Mouse (Mus musculus) midbrain, embryonic 15.5 days (tissue): Measurements from ENCODE around the gene Dynlt3. TPM values are rescaled to one million over a fixed set of nuclear protein-coding genes. Genes with fewer than 3 reads are reported as not detected.
"Not testable (repeated sequence)": the region's sequence is repeated elsewhere in the genome, so short reads cannot be mapped to it uniquely, and the experiment has no call there.

Experiments used
- ATAC-seq: fragments of 200-750 bp; cut with Nextera tagmentation; replicated peaks from 2 replicates; pipeline ENCODE4 v1.8.0; 2017; ENCODE audit warnings: moderate TSS enrichment
- H3K27ac ChIP-seq: fragments of 300-500 bp; sonication (generic); 2 replicates; pipeline ENCODE4 v1.5.1; 2015; ENCODE audit warnings: mild to moderate bottlenecking, inconsistent platforms
- H3K27me3 ChIP-seq: fragments of 300-500 bp; sonication (generic); replicated peaks from 2 replicates; pipeline ENCODE4 v1.6.1; 2015; ENCODE audit warnings: inconsistent platforms
- H3K36me3 ChIP-seq: fragments of 300-500 bp; sonication (generic); replicated peaks from 2 replicates; pipeline ENCODE4 v1.6.1; 2015; ENCODE audit warnings: inconsistent platforms
- H3K4me1 ChIP-seq: fragments of 300-500 bp; sonication (generic); 2 replicates; pipeline ENCODE4 v1.6.1; 2015; ENCODE audit warnings: inconsistent platforms
- H3K4me2 ChIP-seq: fragments of 300-500 bp; sonication (generic); 2 replicates; pipeline ENCODE4 v1.6.1; 2015; ENCODE audit warnings: inconsistent platforms, mild to moderate bottlenecking, moderate library complexity
- H3K4me3 ChIP-seq: fragments of 300-500 bp; sonication (generic); 2 replicates; pipeline ENCODE4 v1.5.1; 2015; ENCODE audit warnings: mild to moderate bottlenecking, inconsistent platforms
- H3K9ac ChIP-seq: fragments of 300-500 bp; sonication (generic); 2 replicates; pipeline ENCODE4 v1.6.1; 2015; ENCODE audit warnings: mild to moderate bottlenecking, inconsistent platforms
- H3K9me3 ChIP-seq: fragments of 300-500 bp; sonication (generic); 2 replicates; pipeline ENCODE4 v1.6.1; 2016; ENCODE audit warnings: inconsistent platforms
- WGBS: fragments of 180-500 bp; shearing (Covaris S2); methylation state at CpG from one replicate; pipeline ENCODE4 v1.1.7; 2015; ENCODE audit warnings: mixed read lengths; 5-methylcytosine and 5-hydroxymethylcytosine counted together
- polyA plus RNA-seq: library from polyadenylated mRNA; unstranded; fragments of >200 nt; fragmentation: Nextera tagmentation; extraction: Ambion mirVana; gene quantifications from 2 replicates; pipeline ENCODE4 v1.2.1, GENCODE M21; 2015

The Dynlt3 gene
- 32.0 and 33.6 TPM in 2 replicates for polyA plus RNA-seq

- H3K4me1 ChIP-seq, result 0 out of 2 replicates have a peak, but pooled peaks cover 2% of the 10 kb centered on the region
Measured at GRCm38 (mm10) chrX:9662391-9663111, at the start of gene Dynlt3. Gene Dynlt3, minus strand, starts transcription at chrX:9663003.

GRCm38 (mm10) chrX:9699815-9700214 is 37.0 kb upstream of the Dynlt3 start:
- no peak overlapping the region for H3K9ac ChIP-seq
- H3K4me2 ChIP-seq, result no peak overlapping the region
- no peaks in the 10 kb centered on the region for H3K4me1 ChIP-seq
- 81% methylated on average over 3 of the region's 3 CpGs for WGBS
- H3K36me3 ChIP-seq, result no peaks in the 10 kb centered on the region
- no peak overlapping the region for H3K4me3 ChIP-seq
- no peaks in the 10 kb centered on the region for H3K27me3 ChIP-seq
- H3K9me3 ChIP-seq, result no peaks in the 10 kb centered on the region
- no peak overlapping the region for H3K27ac ChIP-seq
- ATAC-seq, result no peak

More at GRCm38 (mm10) chrX:9662391-9663111, at the start of gene Dynlt3:
- 15% methylated on average over 30 of the region's 30 CpGs for WGBS
- Histone ChIP-seq H3K27ac (peak within 1 kb of the TSS; percentile 78), H3K27me3 (no peaks in the 10 kb centered on the region), H3K36me3 (no peaks in the 10 kb centered on the region), H3K4me3 (peak within 1 kb of the TSS; percentile 49), H3K4me2 (peak within 1 kb of the TSS; percentile 51), H3K9me3 (no peaks in the 10 kb centered on the region), H3K9ac (peak within 1 kb of the TSS; percentile 52)
- peak; percentile 99 for ATAC-seq

GRCm38 (mm10) chrX:9695997-9696396 is 33.2 kb upstream of the Dynlt3 start:
- ATAC-seq, result peak; percentile 89
- Histone ChIP-seq H3K36me3 (no peaks in the 10 kb centered on the region), H3K27ac (no peak overlapping the region), H3K4me3 (no peak overlapping the region), H3K4me2 (no peak overlapping the region), H3K9ac (no peak overlapping the region), H3K27me3 (no peaks in the 10 kb centered on the region), H3K4me1 (no peaks in the 10 kb centered on the region), H3K9me3 (no peaks in the 10 kb centered on the region)
- 36% methylated on average over 6 of the region's 6 CpGs for WGBS

- H3K9me3 ChIP-seq, result no peaks in the 10 kb centered on the region
Measured at GRCm38 (mm10) chrX:9672040-9672439, 9.2 kb upstream of the Dynlt3 start.

GRCm38 (mm10) chrX:9671418-9671817 is 8.6 kb upstream of the Dynlt3 start:
- WGBS, result 91% methylated on average over 3 of the region's 3 CpGs
- ATAC-seq, result no peak
- no peaks in the 10 kb centered on the region for H3K27me3 ChIP-seq
- no peaks in the 10 kb centered on the region for H3K4me1 ChIP-seq
- no peak overlapping the region for H3K9ac ChIP-seq
- H3K4me2 ChIP-seq, result no peak overlapping the region
- H3K27ac ChIP-seq, result no peak overlapping the region
- no peak overlapping the region for H3K4me3 ChIP-seq
- H3K9me3 ChIP-seq, result no peaks in the 10 kb centered on the region
- H3K36me3 ChIP-seq, result no peaks in the 10 kb centered on the region

More at GRCm38 (mm10) chrX:9672040-9672439, 9.2 kb upstream of the Dynlt3 start:
- WGBS, result 73% methylated on average over 1 of the region's 1 CpGs
- H3K4me3 ChIP-seq, result no peak overlapping the region
- H3K36me3 ChIP-seq, result no peaks in the 10 kb centered on the region
- H3K4me2 ChIP-seq, result no peak overlapping the region
- H3K4me1 ChIP-seq, result no peaks in the 10 kb centered on the region
- ATAC-seq, result no peak
- H3K9ac ChIP-seq, result no peak overlapping the region
- no peak overlapping the region for H3K27ac ChIP-seq
- no peaks in the 10 kb centered on the region for H3K27me3 ChIP-seq

GRCm38 (mm10) chrX:9652806-9653205 is 10.0 kb downstream of the Dynlt3 start:
- no peaks in the 10 kb centered on the region for H3K27me3 ChIP-seq
- 61% methylated on average over 3 of the region's 3 CpGs for WGBS
- no peak overlapping the region for H3K4me3 ChIP-seq
- no peak overlapping the region for H3K4me2 ChIP-seq
- no peaks in the 10 kb centered on the region for H3K9me3 ChIP-seq
- no peak for ATAC-seq
- no peak overlapping the region for H3K9ac ChIP-seq
- no peak overlapping the region for H3K27ac ChIP-seq
- H3K36me3 ChIP-seq, result no peaks in the 10 kb centered on the region
- H3K4me1 ChIP-seq, result no peaks in the 10 kb centered on the region

- ATAC-seq, H3K36me3 ChIP-seq, H3K4me2 ChIP-seq, H3K27me3 ChIP-seq, H3K27ac ChIP-seq, H3K4me3 ChIP-seq, H3K4me1 ChIP-seq, H3K9me3 ChIP-seq, H3K9ac ChIP-seq: not testable (repeated sequence)
- WGBS, result 74% methylated on average over 5 of the region's 5 CpGs
Measured at GRCm38 (mm10) chrX:9640594-9640993, 22.2 kb downstream of the Dynlt3 start.

- not testable (repeated sequence) for H3K4me3 ChIP-seq, H3K9ac ChIP-seq, H3K36me3 ChIP-seq, ATAC-seq, H3K4me2 ChIP-seq, H3K27me3 ChIP-seq, H3K4me1 ChIP-seq, H3K9me3 ChIP-seq, H3K27ac ChIP-seq
- WGBS, result 55% methylated on average over 2 of the region's 2 CpGs
Measured at GRCm38 (mm10) chrX:9640126-9640525, 22.7 kb downstream of the Dynlt3 start.

Other genes with a start within 250 kb of the Dynlt3 start
- gene Cybb, start 175.2 kb downstream of the Dynlt3 start, polyA plus RNA-seq, result 0.89 and 0.97 TPM in 2 replicates
- gene H2al1o, start 90.6 kb downstream of the Dynlt3 start, polyA plus RNA-seq, result not detected in 2 replicates
- not detected in 2 replicates for gene Hypm, start 183.9 kb upstream of the Dynlt3 start, polyA plus RNA-seq
- not detected in 2 replicates for gene H2al3, start 186.7 kb upstream of the Dynlt3 start, polyA plus RNA-seq
- 0.46 and 0.56 TPM in 2 replicates for gene Sytl5, start 222.6 kb upstream of the Dynlt3 start, polyA plus RNA-seq